Mouse (Mus musculus) lung, postnatal 4 days (tissue): ENCODE measurements around the gene Tubd1.

ENCODE experiments used
- DNase-seq, 2 experiments: peaks; one replicate each; pipeline ENCODE4 v3.0.0; 2021

The Tubd1 gene

GRCm38 (mm10) chr11:86600209-86600557, 55.4 kb downstream of the Tubd1 start:
- no peak for DNase-seq

- DNase-seq, result no peak
Measured at GRCm38 (mm10) chr11:86602116-86602515, 57.3 kb downstream of the Tubd1 start.

DNA sequence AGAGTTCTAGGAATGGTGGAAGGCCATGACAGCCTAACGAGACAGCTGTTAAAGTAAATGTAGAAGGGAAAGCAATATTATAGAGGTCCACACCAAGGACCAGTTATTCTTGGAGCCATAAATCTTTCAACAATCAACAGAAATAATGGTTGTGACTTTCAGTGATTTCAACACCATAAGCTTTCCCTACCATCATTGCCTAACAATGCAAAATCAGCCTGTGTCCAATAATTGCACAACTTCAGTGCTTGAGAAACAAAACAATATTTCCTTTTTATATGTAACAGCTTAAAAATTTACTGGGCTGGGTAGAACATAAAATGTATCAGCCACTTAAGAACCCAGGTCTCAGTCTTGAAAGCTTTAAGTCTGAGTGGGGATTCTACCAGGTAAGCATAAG, 58.9 kb downstream of the Tubd1 start:
- DNase-seq, result no peak

DNA sequence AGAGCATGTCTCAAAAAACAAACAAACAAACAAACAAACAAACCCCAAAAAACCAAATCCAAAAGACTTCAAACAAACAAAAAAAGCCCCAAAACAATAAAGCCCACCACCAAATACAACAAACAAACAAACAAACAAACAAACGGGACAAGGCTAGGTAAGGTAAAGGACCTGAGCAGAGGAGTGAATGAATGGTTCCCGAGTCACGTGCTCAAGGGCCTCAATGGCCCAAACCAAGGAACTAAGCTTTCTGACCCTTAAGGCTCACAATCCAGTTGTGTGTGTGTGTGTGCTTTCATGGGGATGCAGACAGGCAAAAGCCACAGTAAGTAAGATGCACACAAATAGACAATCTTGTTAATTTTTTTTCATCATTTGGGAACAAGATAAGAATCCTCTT, 59.5 kb downstream of the Tubd1 start:
- DNase-seq, result no peak

GRCm38 (mm10) chr11:86604732-86605520, 60.1 kb downstream of the Tubd1 start:
- no peak for DNase-seq

DNA sequence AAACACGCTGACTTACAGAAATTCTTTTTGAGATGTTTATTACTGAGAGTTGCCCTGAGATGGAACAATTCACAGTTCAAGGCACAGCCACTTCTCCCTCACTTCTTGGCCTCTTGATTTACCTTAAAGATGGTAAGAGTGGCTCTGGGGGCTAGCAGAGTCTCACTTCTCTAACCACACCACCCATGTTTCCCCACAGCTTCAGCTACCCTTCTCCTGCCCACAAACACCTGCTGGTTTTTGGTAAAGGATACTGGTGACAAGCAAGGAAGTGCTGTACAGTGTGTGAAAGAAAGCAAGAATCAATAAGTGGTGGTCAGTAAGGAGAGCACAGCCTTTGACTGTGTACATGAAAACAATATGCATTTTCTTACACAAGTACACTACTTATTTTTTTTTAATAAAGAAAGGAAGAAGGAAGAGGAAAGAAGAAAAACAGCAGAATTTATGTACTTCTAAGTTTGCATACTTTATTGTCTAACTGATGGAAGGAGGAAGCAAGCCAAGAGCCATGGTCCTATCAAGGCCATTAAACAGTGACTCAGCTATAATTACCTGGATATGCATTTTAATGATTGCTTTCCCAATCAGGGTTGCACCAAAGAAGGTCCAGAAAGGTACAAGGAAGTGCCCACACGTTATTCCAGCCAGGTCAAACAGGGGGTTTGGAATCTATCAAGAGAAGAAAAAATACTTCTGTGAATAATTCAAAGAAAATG, 62.0 kb downstream of the Tubd1 start:
- no peak for DNase-seq

DNA sequence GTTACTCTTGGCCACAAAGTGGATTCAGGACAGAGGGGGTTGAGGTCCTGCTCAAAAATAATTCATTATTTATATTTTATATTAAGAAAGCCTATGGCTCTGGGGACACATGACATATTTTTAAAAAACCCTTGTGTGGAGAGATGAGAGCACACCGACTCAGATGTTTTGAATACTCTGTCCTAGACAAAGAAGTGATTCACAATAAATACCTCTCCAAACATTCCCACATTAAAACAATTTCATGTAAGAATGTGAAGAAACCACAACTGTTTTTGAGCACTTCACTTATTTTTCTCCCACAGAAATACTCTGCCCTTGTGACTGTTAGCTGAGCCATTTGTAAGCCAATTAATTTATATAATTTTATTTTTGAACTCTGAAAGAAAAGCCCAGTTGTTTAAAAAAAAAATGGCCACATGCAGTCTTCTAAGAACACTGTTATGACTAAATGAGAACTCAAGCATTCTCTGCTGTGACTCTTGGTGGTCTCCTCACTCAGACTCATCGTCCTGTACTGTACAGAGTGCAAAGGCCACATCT, 63.1 kb downstream of the Tubd1 start:
- no peak for DNase-seq

DNA sequence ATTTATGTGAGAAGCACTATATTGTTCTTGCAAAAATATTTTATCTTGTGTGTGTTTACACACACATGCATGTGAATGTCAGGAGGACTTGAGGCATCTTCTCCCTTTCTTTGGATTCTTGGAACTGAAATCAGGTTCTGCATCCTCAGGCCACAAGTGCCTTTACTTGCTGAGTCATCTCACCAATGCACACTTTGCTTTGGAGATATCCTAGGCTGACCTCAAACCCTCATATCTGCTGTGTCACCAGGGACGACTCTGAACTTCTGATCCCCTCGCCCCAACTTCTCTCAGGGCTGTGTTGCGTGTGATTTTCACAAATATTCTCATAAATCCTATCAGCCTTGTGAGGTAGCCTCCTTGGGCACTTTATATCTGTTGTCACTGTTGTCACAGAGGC, 65.4 kb downstream of the Tubd1 start:
- no peak for DNase-seq

- DNase-seq, result no peak
Measured at GRCm38 (mm10) chr11:86611991-86612390, 67.2 kb downstream of the Tubd1 start.

DNA sequence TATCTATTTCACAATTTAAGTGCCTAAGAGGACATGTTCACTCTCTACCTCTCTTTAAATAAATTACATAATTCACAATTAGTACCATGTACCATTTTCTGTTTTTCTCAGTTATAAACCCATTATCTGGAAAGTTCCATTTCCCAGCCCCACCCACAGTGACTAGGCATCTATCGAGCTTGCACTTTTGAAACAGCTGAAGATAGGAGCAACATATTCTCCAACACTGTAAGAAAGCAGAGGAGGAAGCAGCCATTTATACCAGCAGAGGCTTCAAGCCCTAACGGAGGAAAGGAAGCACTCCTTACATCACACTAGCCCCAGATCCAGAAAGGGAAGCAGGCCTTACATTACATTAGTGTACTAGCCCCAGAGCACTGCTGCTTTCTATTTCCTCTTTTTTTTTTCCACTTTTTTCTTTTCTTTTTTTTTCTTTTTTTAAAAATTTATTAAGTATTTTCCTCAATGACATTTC, 69.3 kb downstream of the Tubd1 start:
- DNase-seq, result peak in 1 of 2 experiments; percentile 35

GRCm38 (mm10) chr11:86614607-86615006, 69.8 kb downstream of the Tubd1 start:
- DNase-seq, result no peak
